Mouse (Mus musculus): Measurements from ENCODE around the gene Mov10l1. TPM values are rescaled to one million over a fixed set of nuclear protein-coding genes. Genes with fewer than 3 reads are reported as not detected.

Mov10l1 gene
- polyA plus RNA-seq, 1 experiment, result not detected

- peaks cover 2% of the 10 kb centered on the region; the same call in 1 of the 2 replicates for H3K4me1 ChIP-seq (ENCODE audit: control insufficient read depth, insufficient read depth, low read length)
- 0 out of 2 replicates have a peak, but pooled peaks have one; percentile 37 for TF ChIP-seq POLR2A (IDR thresholded peaks at IDR 0.05; ENCODE audit: extremely low read depth, insufficient read depth, low read length)
- TF ChIP-seq CTCF (IDR thresholded peaks at IDR 0.05; ENCODE audit: extremely low read depth, insufficient read depth, low read length), result no peak
Measured at GRCm38 (mm10) chr15:89059161-89059931, 76.6 kb downstream of the Mov10l1 start, which contains the start of gene Panx2. Panx2 (plus strand) TSS chr15:89059734.

DNA sequence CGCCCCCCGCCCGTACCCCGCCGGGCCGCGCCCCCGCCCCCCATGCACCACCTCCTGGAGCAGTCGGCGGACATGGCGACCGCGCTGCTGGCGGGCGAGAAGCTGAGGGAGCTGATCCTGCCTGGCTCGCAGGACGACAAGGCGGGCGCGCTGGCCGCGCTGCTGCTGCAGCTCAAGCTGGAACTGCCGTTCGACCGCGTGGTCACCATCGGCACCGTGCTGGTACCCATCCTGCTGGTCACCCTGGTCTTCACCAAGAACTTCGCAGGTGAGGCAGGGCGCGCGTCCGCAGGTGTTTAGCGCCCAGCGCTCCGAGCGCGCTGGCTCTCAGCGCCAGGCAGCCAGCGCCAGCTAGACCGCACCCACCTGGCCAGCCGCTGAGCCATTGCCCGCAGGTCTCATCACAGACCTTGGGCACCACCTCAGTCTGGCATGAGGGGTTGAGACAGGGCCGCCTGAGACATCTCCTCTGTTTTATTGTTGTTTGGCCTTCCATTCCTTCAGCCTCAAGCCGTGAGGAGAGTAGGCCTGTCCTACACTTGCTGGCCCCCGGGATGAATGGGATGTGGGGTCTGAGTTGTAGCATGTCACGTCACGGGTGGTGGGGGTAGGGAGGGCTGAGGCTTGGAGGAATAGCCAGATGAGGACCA, 77.4 kb downstream of the Mov10l1 start:
- TF ChIP-seq CTCF (IDR thresholded peaks at IDR 0.05; ENCODE audit: extremely low read depth, insufficient read depth, low read length) (no peak), POLR2A (IDR thresholded peaks at IDR 0.05; ENCODE audit: extremely low read depth, insufficient read depth, low read length) (no peak)

More at GRCm38 (mm10) chr15:89059161-89059931, 76.6 kb downstream of the Mov10l1 start, which contains the start of gene Panx2:
- peak within 1 kb of the TSS; percentile 63 for H3K27ac ChIP-seq (ENCODE audit: insufficient read depth, low read length)
- H3K4me3 ChIP-seq (ENCODE audit: insufficient read depth, low read length), result peak within 1 kb of the TSS; percentile 93

DNA sequence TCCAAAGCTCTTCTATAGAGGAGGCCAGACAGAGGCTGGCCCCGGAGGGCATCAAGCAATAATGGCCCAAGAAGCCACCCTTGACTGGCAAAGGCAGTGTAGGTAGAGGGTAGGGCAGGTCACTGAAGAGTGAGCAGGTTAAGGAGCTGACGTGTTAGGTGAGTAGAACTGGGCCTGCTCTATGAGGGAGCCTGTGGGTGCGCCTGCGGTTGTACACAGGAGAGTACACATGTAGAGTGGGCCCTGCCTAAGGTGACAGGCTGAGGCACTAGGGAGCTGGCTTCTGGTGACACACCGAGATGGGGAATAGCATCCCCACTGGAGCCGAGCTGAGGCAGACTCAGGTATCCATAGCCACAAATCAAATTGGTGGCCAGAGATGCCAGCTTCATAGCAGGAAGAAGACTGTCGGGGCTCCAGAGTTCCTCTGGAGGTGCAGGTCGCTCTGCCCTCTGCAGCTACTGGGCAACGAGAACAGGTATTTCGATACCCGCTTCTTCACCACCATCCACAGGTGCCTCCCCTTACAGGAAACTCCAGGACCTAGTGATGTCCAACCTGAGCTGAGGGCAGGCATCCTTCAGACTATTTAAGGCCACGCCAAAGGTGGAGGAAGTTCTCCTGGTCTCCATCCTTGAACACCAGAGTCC, 78.2 kb downstream of the Mov10l1 start:
- H3K27ac ChIP-seq (ENCODE audit: insufficient read depth, low read length), result no peak overlapping the region
- TF ChIP-seq POLR2A (IDR thresholded peaks at IDR 0.05; ENCODE audit: extremely low read depth, insufficient read depth, low read length) (no peak), CTCF (IDR thresholded peaks at IDR 0.05; ENCODE audit: extremely low read depth, insufficient read depth, low read length) (no peak)
- H3K4me3 ChIP-seq (ENCODE audit: insufficient read depth, low read length), result peak overlapping the region; percentile 93
- peaks cover 2% of the 10 kb centered on the region; the same call in 1 of the 2 replicates for H3K4me1 ChIP-seq (ENCODE audit: control insufficient read depth, insufficient read depth, low read length)

More for the DNA sequence above, 77.4 kb downstream of the Mov10l1 start:
- peak overlapping the region; percentile 63 for H3K27ac ChIP-seq (ENCODE audit: insufficient read depth, low read length)
- peak overlapping the region; percentile 93 for H3K4me3 ChIP-seq (ENCODE audit: insufficient read depth, low read length)
- peaks cover 2% of the 10 kb centered on the region; the same call in 1 of the 2 replicates for H3K4me1 ChIP-seq (ENCODE audit: control insufficient read depth, insufficient read depth, low read length)

DNA sequence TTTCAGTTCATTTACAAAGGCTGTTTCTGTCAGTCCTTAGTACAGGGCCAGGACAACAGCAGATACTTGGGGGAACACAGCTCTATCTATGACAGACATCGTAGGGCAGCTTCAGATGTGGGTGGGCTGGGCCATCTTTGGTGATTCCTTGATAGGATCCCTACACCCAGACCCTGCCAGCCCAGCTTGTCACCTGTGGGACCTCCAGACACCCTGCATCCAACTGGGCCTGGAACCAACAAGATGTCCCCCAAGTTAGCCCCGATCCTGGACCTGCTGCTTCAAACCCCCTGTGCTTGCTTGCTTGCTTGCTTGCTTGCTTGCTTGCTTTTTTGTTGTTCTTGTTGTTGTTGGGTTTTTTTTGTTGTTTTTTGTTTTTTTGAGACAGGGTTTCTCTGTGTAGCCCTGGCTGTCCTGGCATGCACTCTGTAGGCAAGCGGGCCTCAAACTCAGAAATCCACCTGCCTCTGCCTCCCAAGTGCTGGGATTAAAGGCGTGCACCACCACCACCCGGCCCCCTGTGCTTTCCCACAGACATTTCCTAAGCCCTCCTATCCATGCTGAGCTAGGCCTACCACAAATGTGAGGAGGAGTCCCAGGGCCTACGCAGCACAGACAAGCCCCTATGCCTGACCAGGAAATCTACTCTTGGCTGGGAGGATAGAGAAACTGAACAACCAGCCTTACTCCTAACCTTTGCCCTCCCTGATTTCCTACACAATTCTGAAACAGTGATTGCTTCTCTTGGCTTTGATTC, 79.2 kb downstream of the Mov10l1 start:
- H3K4me1 ChIP-seq (ENCODE audit: control insufficient read depth, insufficient read depth, low read length), result peaks cover 2% of the 10 kb centered on the region; the same call in 1 of the 2 replicates
- H3K4me3 ChIP-seq (ENCODE audit: insufficient read depth, low read length), result no peak overlapping the region
- no peak overlapping the region for H3K27ac ChIP-seq (ENCODE audit: insufficient read depth, low read length)
- TF ChIP-seq POLR2A (IDR thresholded peaks at IDR 0.05; ENCODE audit: extremely low read depth, insufficient read depth, low read length), result no peak
- TF ChIP-seq CTCF (IDR thresholded peaks at IDR 0.05; ENCODE audit: extremely low read depth, insufficient read depth, low read length), result no peak

DNA sequence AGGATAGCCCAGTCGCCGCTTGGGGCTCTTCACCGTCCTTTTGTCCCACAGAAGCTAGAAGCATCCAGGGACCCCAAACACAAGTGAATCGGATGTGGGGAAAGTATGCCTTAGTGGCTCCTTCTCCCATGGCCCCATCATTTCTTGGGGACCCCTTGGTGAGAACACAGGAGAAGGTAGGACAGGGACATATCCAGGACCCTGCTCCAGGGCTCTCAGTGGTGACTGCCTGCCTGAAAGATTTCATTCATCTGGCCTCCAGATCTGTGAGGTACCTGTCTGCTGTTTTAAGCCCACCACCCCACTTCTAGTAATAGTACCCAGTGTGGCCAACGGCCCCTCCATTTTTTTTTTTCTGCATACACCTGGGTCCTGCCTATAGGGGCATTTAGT, 79.8 kb downstream of the Mov10l1 start:
- H3K4me3 ChIP-seq (ENCODE audit: insufficient read depth, low read length), result no peak overlapping the region
- H3K27ac ChIP-seq (ENCODE audit: insufficient read depth, low read length), result no peak overlapping the region
- peaks cover 2% of the 10 kb centered on the region; the same call in 1 of the 2 replicates for H3K4me1 ChIP-seq (ENCODE audit: control insufficient read depth, insufficient read depth, low read length)
- TF ChIP-seq CTCF (IDR thresholded peaks at IDR 0.05; ENCODE audit: extremely low read depth, insufficient read depth, low read length), result no peak
- TF ChIP-seq POLR2A (IDR thresholded peaks at IDR 0.05; ENCODE audit: extremely low read depth, insufficient read depth, low read length), result no peak

- no peak overlapping the region for H3K4me3 ChIP-seq (ENCODE audit: insufficient read depth, low read length)
Measured at GRCm38 (mm10) chr15:89063001-89063400, 80.3 kb downstream of the Mov10l1 start.

GRCm38 (mm10) chr15:89063536-89063935, 80.8 kb downstream of the Mov10l1 start:
- Histone ChIP-seq H3K4me1 (ENCODE audit: control insufficient read depth, insufficient read depth, low read length) (peaks cover 2% of the 10 kb centered on the region; the same call in 1 of the 2 replicates), H3K4me3 (ENCODE audit: insufficient read depth, low read length) (no peak overlapping the region)
- TF ChIP-seq POLR2A (IDR thresholded peaks at IDR 0.05; ENCODE audit: extremely low read depth, insufficient read depth, low read length), result no peak
- no peak for TF ChIP-seq CTCF (IDR thresholded peaks at IDR 0.05; ENCODE audit: extremely low read depth, insufficient read depth, low read length)

More at GRCm38 (mm10) chr15:89063001-89063400, 80.3 kb downstream of the Mov10l1 start:
- Histone ChIP-seq H3K27ac (ENCODE audit: insufficient read depth, low read length) (no peak overlapping the region), H3K4me1 (ENCODE audit: control insufficient read depth, insufficient read depth, low read length) (peaks cover 2% of the 10 kb centered on the region; the same call in 1 of the 2 replicates)
- no peak for TF ChIP-seq CTCF (IDR thresholded peaks at IDR 0.05; ENCODE audit: extremely low read depth, insufficient read depth, low read length)
- TF ChIP-seq POLR2A (IDR thresholded peaks at IDR 0.05; ENCODE audit: extremely low read depth, insufficient read depth, low read length), result no peak

DNA sequence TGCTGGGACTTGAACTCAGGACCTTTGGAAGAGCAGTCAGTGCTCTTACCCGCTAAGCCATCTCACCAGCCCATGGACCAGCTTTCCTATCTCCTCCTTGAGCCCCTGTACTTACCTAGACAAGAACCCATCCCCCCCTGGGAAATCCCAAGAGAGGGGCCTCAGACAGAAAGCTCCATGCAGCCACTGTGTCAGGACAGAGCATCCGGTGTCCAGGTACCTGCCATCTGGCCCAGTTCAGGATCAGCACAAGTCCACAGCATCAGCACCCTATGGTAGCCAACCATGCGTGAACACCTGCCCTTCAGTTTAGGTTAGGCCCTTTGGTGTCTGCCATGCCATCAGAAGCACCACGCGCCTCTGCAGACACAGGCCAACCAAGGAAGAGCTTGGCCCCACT, 82.2 kb downstream of the Mov10l1 start:
- no peak overlapping the region for H3K27ac ChIP-seq (ENCODE audit: insufficient read depth, low read length)
- no peak for TF ChIP-seq POLR2A (IDR thresholded peaks at IDR 0.05; ENCODE audit: extremely low read depth, insufficient read depth, low read length)
- no peak for TF ChIP-seq CTCF (IDR thresholded peaks at IDR 0.05; ENCODE audit: extremely low read depth, insufficient read depth, low read length)

More at GRCm38 (mm10) chr15:89063536-89063935, 80.8 kb downstream of the Mov10l1 start:
- H3K27ac ChIP-seq (ENCODE audit: insufficient read depth, low read length), result no peak overlapping the region

More for the DNA sequence above, 82.2 kb downstream of the Mov10l1 start:
- peaks cover 2% of the 10 kb centered on the region; the same call in 1 of the 2 replicates for H3K4me1 ChIP-seq (ENCODE audit: control insufficient read depth, insufficient read depth, low read length)
- H3K4me3 ChIP-seq (ENCODE audit: insufficient read depth, low read length), result no peak overlapping the region
